Mouse (Mus musculus) embryonic fibroblast, embryonic 13.5 days (primary cell): ENCODE measurements around the gene Casz1. TPM values are rescaled to one million over a fixed set of nuclear protein-coding genes. Genes with fewer than 3 reads are reported as not detected.

Experiments
- H3K27ac ChIP-seq: 2 replicates; pipeline ENCODE4 v1.5.1; 2012; ENCODE audit warnings: low read length, control low read depth, inconsistent platforms; ENCODE audit not compliant: insufficient read depth
- H3K4me1 ChIP-seq: 2 replicates; pipeline ENCODE4 v1.6.1; 2011; ENCODE audit warnings: low read length; ENCODE audit not compliant: control insufficient read depth, insufficient read depth
- H3K4me3 ChIP-seq: 2 replicates; pipeline ENCODE4 v1.5.1; 2011; ENCODE audit warnings: mild to moderate bottlenecking, control low read depth, low read length; ENCODE audit not compliant: insufficient read depth
- CTCF ChIP-seq: IDR thresholded peaks from 2 replicates; pipeline ENCODE4 v1.5.1; 2011; ENCODE audit warnings: mild to moderate bottlenecking, control low read depth, low read length, moderate library complexity, borderline replicate concordance; ENCODE audit not compliant: insufficient read depth
- POLR2A ChIP-seq: IDR thresholded peaks from 2 replicates; pipeline ENCODE4 v1.6.1; 2011; ENCODE audit warnings: low read depth, mild to moderate bottlenecking, control low read depth, low read length, moderate library complexity
- polyA plus RNA-seq: library from polyadenylated mRNA; stranded (reverse); fragments of >200 nt; gene quantifications from 2 replicates; pipeline ENCODE4 v1.2.4, GENCODE M21; 2011; ENCODE audit warnings: low read depth; ENCODE audit not compliant: missing spikeins, insufficient read length

Gene Casz1
- polyA plus RNA-seq, 1 experiment = not detected

DNA sequence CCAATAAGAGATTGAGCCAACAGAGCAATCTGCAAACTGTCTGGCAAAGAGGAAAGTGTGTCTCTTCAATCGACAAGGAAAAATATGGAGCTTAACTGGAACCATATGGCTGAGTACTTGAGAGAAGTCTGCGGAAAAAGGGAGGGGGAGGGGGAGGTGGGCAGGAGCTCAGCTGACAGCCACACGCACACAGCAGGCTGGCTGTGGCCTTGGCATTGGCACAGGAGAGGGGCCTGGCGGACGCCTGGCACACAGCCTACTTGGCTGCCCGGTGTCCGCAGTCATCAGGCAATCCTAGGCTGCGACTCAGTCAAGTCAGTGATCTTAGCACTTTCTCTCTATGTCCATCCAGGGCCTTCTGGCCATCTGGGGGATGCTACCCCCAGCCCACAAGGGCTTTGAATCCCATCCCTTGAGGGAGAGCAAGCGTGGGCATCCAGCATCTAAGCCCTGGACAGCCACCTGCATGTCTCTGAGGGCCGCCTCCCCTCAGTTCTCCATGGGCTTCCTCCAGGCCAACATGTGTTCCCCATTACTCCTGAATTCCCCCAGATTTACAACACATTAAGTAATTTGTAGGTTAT lies 67.6 kb downstream of the Casz1 start:
- Histone ChIP-seq H3K4me1 (peaks cover 3% of the 10 kb centered on the region; the same call in 1 of the 2 replicates), H3K4me3 (no peak overlapping the region), H3K27ac (no peak overlapping the region)
- no peak for TF ChIP-seq POLR2A
- TF ChIP-seq CTCF = no peak

DNA sequence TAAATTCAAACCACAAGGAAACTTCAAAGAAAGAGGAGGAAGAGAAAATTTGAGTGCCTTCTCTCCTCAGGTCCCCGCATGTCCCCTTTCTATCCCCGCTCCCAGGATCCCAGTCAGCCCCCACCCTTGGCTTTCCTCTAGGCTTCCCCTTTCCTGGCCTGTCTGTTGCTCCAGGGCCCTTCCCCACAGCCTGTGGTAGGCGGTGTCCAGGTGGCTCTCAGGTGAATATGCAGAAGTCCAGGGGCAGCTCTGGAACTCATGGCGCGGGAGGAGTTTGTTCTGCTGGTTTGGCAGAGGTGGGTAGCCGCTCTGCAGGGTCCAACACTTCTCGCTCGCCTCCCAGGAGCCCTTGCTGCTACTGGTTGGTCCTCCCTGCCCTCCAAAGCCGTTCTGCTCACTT lies 68.1 kb downstream of the Casz1 start:
- TF ChIP-seq CTCF = no peak

GRCm38 (mm10) chr4:148872783-148873182 lies 68.6 kb downstream of the Casz1 start:
- TF ChIP-seq CTCF = no peak
- peaks cover 3% of the 10 kb centered on the region; the same call in 1 of the 2 replicates for H3K4me1 ChIP-seq
- H3K4me3 ChIP-seq = no peak overlapping the region
- no peak overlapping the region for H3K27ac ChIP-seq

More for the DNA sequence above, 68.1 kb downstream of the Casz1 start:
- no peak overlapping the region for H3K27ac ChIP-seq
- H3K4me1 ChIP-seq = peaks cover 3% of the 10 kb centered on the region; the same call in 1 of the 2 replicates
- H3K4me3 ChIP-seq = no peak overlapping the region

DNA sequence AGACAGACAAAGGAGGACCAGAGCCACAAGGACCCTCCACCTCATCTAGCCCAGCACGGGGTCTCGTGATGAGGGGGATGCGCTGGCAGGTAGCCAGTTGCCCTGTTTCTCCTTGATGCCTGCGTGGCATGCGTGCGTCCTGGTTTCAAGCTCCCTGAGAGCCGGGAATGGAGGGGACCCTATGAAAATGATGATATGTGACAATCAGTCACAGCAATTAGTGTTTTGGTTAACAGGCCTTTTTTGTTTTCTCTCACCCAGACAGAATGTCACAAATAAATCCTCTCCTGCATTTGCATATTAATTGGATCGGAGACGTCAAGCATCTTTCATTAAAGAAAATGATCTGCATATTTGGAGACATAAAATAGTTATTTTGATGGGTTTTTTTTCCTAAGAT lies 71.9 kb downstream of the Casz1 start:
- Histone ChIP-seq H3K4me1 (no peaks in the 10 kb centered on the region), H3K4me3 (no peak overlapping the region), H3K27ac (no peak overlapping the region)
- TF ChIP-seq CTCF = no peak
- TF ChIP-seq POLR2A = no peak

GRCm38 (mm10) chr4:148876867-148877266 lies 72.6 kb downstream of the Casz1 start:
- TF ChIP-seq POLR2A = no peak
- TF ChIP-seq CTCF = no peak

GRCm38 (mm10) chr4:148878192-148878983 lies 74.2 kb downstream of the Casz1 start:
- no peak overlapping the region for H3K4me3 ChIP-seq
- no peaks in the 10 kb centered on the region for H3K4me1 ChIP-seq
- TF ChIP-seq CTCF (no peak), POLR2A (no peak)
- H3K27ac ChIP-seq = no peak overlapping the region

More at GRCm38 (mm10) chr4:148876867-148877266, 72.6 kb downstream of the Casz1 start:
- no peak overlapping the region for H3K4me3 ChIP-seq
- H3K27ac ChIP-seq = no peak overlapping the region
- no peaks in the 10 kb centered on the region for H3K4me1 ChIP-seq

GRCm38 (mm10) chr4:148878984-148879610 lies 74.9 kb downstream of the Casz1 start:
- TF ChIP-seq CTCF (no peak), POLR2A (no peak)
- H3K4me1 ChIP-seq = no peaks in the 10 kb centered on the region
- H3K27ac ChIP-seq = no peak overlapping the region

DNA sequence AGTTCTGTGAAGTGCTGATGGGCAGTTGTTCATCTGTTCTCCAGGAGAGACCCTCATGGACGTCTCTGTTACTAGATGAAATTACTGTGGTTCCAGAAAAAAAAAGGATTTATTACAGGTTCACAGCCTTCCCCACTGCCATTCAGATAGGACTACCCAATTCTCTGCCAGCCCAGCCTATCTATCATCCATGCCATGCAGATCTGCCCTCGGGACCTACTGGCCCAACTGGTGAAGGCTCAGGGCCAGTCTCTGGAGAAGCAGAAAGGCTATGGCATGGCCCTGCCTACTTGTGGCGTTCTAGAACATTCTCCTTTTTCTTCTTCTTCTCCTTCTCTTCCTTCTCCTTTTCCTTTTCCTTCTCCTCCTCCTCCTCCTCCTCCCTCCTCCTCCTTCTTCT lies 75.4 kb downstream of the Casz1 start:
- Histone ChIP-seq H3K4me1 (no peaks in the 10 kb centered on the region), H3K4me3 (no peak overlapping the region), H3K27ac (no peak overlapping the region)
- no peak for TF ChIP-seq POLR2A
- no peak for TF ChIP-seq CTCF

More at GRCm38 (mm10) chr4:148878984-148879610, 74.9 kb downstream of the Casz1 start:
- no peak overlapping the region for H3K4me3 ChIP-seq

- TF ChIP-seq POLR2A (no peak), CTCF (no peak)
- H3K4me1 ChIP-seq = no peaks in the 10 kb centered on the region
- no peak overlapping the region for H3K4me3 ChIP-seq
- no peak overlapping the region for H3K27ac ChIP-seq
These were observed 76.9 kb downstream of the Casz1 start for GRCm38 (mm10) chr4:148881001-148881669.

DNA sequence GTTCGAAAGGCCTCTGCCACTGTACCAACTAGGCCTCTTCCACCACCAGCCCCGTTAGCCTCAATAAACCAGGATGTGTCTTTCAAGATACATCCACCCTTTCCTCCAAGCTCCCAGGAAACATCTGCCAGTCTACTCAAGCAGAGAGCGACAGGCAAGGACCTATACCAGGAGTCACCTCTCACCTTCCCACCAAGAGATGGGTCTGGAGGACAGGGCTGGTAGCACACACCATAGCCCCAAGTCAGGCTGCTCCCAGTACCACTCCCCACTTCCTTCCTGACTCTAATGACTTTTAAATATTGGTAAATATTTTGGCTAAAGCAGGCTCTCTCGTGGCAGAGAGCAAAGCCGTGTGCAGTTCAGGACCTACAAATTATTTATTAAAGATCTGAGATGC lies 77.6 kb downstream of the Casz1 start:
- Histone ChIP-seq H3K4me1 (no peaks in the 10 kb centered on the region), H3K27ac (no peak overlapping the region), H3K4me3 (no peak overlapping the region)
- TF ChIP-seq POLR2A (no peak), CTCF (no peak)
